Mouse (Mus musculus): ENCODE data around the gene Arhgap22. TPM values are rescaled to one million over a fixed set of nuclear protein-coding genes. Genes with fewer than 3 reads are reported as not detected.

Arhgap22 gene
- polyA plus RNA-seq, 1 experiment from 2014 or later, result 3.8 TPM

DNA sequence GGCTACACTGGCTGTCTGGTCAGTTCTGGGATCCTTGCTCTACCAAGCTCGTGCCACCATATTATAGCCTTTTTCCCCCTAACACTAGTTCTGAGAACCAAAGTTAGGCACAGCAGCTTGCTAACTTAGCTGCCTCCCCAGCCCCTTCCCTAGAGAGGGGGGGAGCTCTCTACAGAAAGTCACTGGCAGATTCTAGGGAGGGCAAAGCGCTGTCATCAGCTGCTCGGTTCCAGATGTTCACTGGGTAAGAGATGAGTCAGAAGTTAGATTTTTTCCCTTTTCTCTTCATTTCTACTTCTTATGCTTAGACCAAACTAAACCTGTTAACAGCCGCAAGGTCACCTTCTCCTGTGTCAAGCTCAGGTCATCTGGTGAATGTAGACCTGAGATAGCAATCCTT is 16.8 kb downstream of the Arhgap22 start:
- no peaks in the 10 kb centered on the region for H3K9me3 ChIP-seq (replicated peaks; ENCODE audit: low read length)
- no peak for TF ChIP-seq CTCF (IDR thresholded peaks at IDR 0.05; ENCODE audit: low read depth)
- H3K9ac ChIP-seq (ENCODE audit: low read depth, low read length), result no peak overlapping the region
- ATAC-seq (replicated peaks; ENCODE audit: low FRiP score, low read depth), result no peak
- no peaks in the 10 kb centered on the region for H3K27me3 ChIP-seq (ENCODE audit: insufficient read depth, low read length)
- no peak overlapping the region for H3K27ac ChIP-seq
- DNase-seq (ENCODE audit: low spot score), result no peak
- no peak overlapping the region for H3K4me2 ChIP-seq (ENCODE audit: low read length)
- H3K4me1 ChIP-seq (replicated peaks; ENCODE audit: insufficient read depth, low read length), result no peaks in the 10 kb centered on the region
- H3K4me3 ChIP-seq (replicated peaks; ENCODE audit: low read depth, low read length), result no peak overlapping the region
- H3K36me3 ChIP-seq (ENCODE audit: insufficient read depth, low read length), result no peaks in the 10 kb centered on the region
- WGBS, result 88% methylated on average over 4 of the region's 4 CpGs

DNA sequence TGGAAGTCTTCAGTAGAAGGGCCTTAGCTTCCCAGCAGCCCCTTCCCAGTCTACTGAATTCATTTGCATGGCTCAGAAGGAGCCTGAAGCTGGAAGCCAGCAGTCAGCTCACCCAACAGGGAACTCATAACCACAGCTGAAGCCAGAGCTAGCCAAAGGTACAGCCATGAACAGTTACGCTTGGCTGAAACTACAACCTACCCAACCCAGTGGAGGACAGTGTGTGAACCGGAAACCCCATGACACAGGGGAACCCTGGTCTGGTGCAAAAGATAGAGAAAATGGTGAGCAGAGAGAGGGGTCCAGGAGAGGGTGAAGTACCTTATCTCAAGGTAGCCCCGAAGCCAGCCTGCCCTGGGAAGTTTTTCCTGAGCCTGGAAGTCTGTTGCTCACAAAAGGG is 17.5 kb downstream of the Arhgap22 start:
- Histone ChIP-seq H3K4me3 (replicated peaks; ENCODE audit: low read depth, low read length) (no peak overlapping the region), H3K27me3 (ENCODE audit: insufficient read depth, low read length) (no peaks in the 10 kb centered on the region), H3K27ac (no peak overlapping the region), H3K4me1 (replicated peaks; ENCODE audit: insufficient read depth, low read length) (no peaks in the 10 kb centered on the region), H3K9me3 (replicated peaks; ENCODE audit: low read length) (no peaks in the 10 kb centered on the region), H3K9ac (ENCODE audit: low read depth, low read length) (no peak overlapping the region), H3K4me2 (ENCODE audit: low read length) (no peak overlapping the region), H3K36me3 (ENCODE audit: insufficient read depth, low read length) (no peaks in the 10 kb centered on the region)
- no peak for TF ChIP-seq CTCF (IDR thresholded peaks at IDR 0.05; ENCODE audit: low read depth)
- WGBS, result 88% methylated on average over 3 of the region's 3 CpGs
- DNase-seq (ENCODE audit: low spot score), result no peak
- ATAC-seq (replicated peaks; ENCODE audit: low FRiP score, low read depth), result no peak

DNA sequence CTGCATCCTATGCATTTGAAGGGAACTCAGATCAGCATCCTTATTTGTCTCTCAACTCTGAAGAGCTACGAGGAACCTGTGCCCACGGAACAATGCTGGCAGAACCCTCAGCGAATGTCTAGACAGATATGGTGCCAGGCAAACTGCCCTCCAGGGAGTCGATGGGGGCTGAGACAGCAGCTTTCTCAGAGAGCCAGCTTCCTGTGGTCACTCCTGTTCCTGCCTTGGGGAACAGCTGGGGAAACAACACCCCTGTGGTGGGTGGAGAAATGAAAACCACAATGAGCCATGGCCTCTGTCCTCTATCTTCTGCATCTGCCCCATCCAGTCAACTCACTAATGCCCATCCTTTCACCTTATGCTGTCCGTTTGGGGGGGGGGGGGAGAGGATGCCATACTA is 18.2 kb downstream of the Arhgap22 start:
- no peak overlapping the region for H3K4me2 ChIP-seq (ENCODE audit: low read length)
- 64% methylated on average over 5 of the region's 5 CpGs for WGBS
- H3K9ac ChIP-seq (ENCODE audit: low read depth, low read length), result no peak overlapping the region

DNA sequence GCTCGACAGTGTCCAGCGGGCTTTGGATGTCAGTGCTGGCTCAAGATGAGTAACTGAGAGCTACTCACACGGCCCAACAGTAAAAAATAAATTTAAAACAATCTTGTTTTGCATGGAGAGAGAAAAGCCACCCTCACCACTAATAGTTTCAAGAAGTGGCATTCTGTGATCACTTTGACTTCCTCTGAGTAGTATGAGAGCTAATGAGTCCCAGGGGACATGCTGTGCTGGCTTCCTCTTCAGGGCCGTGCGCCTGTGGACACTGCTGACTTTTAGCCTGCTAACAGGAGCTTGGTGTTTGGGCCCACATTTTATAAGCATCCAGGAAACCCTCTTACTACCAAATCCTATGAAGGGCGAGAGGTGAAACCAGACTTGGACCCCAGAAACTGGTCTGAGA is 21.8 kb downstream of the Arhgap22 start:
- no peak for DNase-seq (ENCODE audit: low spot score)
- WGBS, result 79% methylated on average over 6 of the region's 6 CpGs
- no peak for TF ChIP-seq CTCF (IDR thresholded peaks at IDR 0.05; ENCODE audit: low read depth)

More for the DNA sequence above, 18.2 kb downstream of the Arhgap22 start:
- no peak for ATAC-seq (replicated peaks; ENCODE audit: low FRiP score, low read depth)
- H3K4me1 ChIP-seq (replicated peaks; ENCODE audit: insufficient read depth, low read length), result no peaks in the 10 kb centered on the region
- no peak for TF ChIP-seq CTCF (IDR thresholded peaks at IDR 0.05; ENCODE audit: low read depth)
- no peak for DNase-seq (ENCODE audit: low spot score)
- no peaks in the 10 kb centered on the region for H3K36me3 ChIP-seq (ENCODE audit: insufficient read depth, low read length)
- no peaks in the 10 kb centered on the region for H3K27me3 ChIP-seq (ENCODE audit: insufficient read depth, low read length)
- H3K27ac ChIP-seq, result no peak overlapping the region
- no peaks in the 10 kb centered on the region for H3K9me3 ChIP-seq (replicated peaks; ENCODE audit: low read length)
- no peak overlapping the region for H3K4me3 ChIP-seq (replicated peaks; ENCODE audit: low read depth, low read length)

DNA sequence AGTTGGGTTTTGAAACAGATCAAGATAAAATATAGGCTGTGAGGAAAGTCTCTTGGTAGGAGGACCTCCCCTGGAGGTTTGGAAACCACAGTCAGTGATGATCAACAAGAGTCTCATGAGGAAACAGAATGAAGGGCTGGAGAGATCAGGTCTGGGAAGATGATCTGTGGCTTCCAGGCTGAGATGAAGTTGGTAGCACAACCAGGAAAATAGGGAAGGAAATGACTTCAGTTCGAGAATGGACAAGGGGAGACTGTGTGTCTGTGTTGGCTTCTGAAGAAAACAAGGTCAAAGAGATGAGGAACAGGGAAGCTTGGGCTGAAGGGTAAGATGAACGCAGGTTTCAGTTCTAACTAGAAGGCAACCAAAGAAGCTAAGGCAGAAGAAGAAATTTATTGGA is 26.6 kb downstream of the Arhgap22 start:
- no peak for TF ChIP-seq CTCF (IDR thresholded peaks at IDR 0.05; ENCODE audit: low read depth)
- Histone ChIP-seq H3K9me3 (replicated peaks; ENCODE audit: low read length) (no peaks in the 10 kb centered on the region), H3K36me3 (ENCODE audit: insufficient read depth, low read length) (no peaks in the 10 kb centered on the region), H3K4me3 (replicated peaks; ENCODE audit: low read depth, low read length) (no peak overlapping the region), H3K4me1 (replicated peaks; ENCODE audit: insufficient read depth, low read length) (no peaks in the 10 kb centered on the region), H3K27ac (no peak overlapping the region), H3K9ac (ENCODE audit: low read depth, low read length) (no peak overlapping the region), H3K27me3 (ENCODE audit: insufficient read depth, low read length) (no peaks in the 10 kb centered on the region), H3K4me2 (ENCODE audit: low read length) (no peak overlapping the region)
- no peak for ATAC-seq (replicated peaks; ENCODE audit: low FRiP score, low read depth)
- 83% methylated on average over 2 of the region's 2 CpGs for WGBS
- DNase-seq (ENCODE audit: low spot score), result no peak

More for the DNA sequence above, 21.8 kb downstream of the Arhgap22 start:
- H3K27ac ChIP-seq, result no peak overlapping the region
- no peak for ATAC-seq (replicated peaks; ENCODE audit: low FRiP score, low read depth)
- no peak overlapping the region for H3K4me3 ChIP-seq (replicated peaks; ENCODE audit: low read depth, low read length)
- no peak overlapping the region for H3K9ac ChIP-seq (ENCODE audit: low read depth, low read length)
- H3K27me3 ChIP-seq (ENCODE audit: insufficient read depth, low read length), result no peaks in the 10 kb centered on the region
- no peaks in the 10 kb centered on the region for H3K4me1 ChIP-seq (replicated peaks; ENCODE audit: insufficient read depth, low read length)
- H3K9me3 ChIP-seq (replicated peaks; ENCODE audit: low read length), result no peaks in the 10 kb centered on the region
- H3K4me2 ChIP-seq (ENCODE audit: low read length), result no peak overlapping the region
- no peaks in the 10 kb centered on the region for H3K36me3 ChIP-seq (ENCODE audit: insufficient read depth, low read length)

DNA sequence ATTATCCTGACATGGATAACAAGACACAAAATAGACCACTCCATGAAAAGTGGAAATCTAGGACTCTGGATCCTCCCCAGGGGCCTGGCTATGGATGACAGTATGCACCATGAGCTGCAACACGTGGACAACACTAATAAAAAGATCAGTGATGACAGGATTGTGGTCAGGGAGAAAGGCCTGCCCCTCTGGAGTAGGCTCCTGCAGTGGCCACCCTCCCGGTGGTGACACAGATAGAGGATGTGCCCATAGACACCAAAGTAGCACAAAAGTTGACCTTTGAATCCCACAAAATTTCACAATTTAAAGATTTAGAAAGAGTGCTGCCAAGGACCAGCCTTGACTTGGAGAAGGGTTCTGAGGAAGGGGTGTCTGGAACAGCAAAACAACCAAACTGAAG is 29.4 kb downstream of the Arhgap22 start:
- no peak for TF ChIP-seq CTCF (IDR thresholded peaks at IDR 0.05; ENCODE audit: low read depth)
- no peak for DNase-seq (ENCODE audit: low spot score)
- ATAC-seq (replicated peaks; ENCODE audit: low FRiP score, low read depth), result no peak
- Histone ChIP-seq H3K4me2 (ENCODE audit: low read length) (no peak overlapping the region), H3K27me3 (ENCODE audit: insufficient read depth, low read length) (no peaks in the 10 kb centered on the region), H3K27ac (no peak overlapping the region), H3K4me3 (replicated peaks; ENCODE audit: low read depth, low read length) (no peak overlapping the region), H3K9me3 (replicated peaks; ENCODE audit: low read length) (no peaks in the 10 kb centered on the region), H3K36me3 (ENCODE audit: insufficient read depth, low read length) (no peaks in the 10 kb centered on the region), H3K4me1 (replicated peaks; ENCODE audit: insufficient read depth, low read length) (no peaks in the 10 kb centered on the region), H3K9ac (ENCODE audit: low read depth, low read length) (no peak overlapping the region)
- 50% methylated on average over 2 of the region's 2 CpGs for WGBS

DNA sequence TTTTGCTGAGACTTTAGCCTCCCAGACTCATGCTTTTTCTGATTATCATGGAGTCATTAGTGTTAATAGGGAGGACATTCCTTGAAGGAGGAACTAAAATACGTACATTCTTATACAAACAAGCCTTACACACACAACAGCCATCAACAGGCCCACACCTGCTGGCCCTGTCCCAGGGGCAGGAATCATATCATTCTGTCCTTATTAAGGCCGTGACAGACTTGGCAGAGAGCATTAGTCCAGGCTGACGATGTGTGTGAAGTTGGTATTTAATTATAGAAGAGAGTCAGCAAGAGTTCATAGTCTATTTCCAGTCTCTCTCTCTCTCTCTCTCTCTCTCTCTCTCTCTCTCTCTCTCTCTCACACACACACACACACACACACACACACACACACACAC is 30.7 kb downstream of the Arhgap22 start:
- DNase-seq (ENCODE audit: low spot score), result no peak
- TF ChIP-seq CTCF (IDR thresholded peaks at IDR 0.05; ENCODE audit: low read depth), result no peak
- WGBS, result 49% methylated on average over 3 of the region's 3 CpGs

More for the DNA sequence above, 30.7 kb downstream of the Arhgap22 start:
- no peaks in the 10 kb centered on the region for H3K9me3 ChIP-seq (replicated peaks; ENCODE audit: low read length)
- H3K4me3 ChIP-seq (replicated peaks; ENCODE audit: low read depth, low read length), result no peak overlapping the region
- ATAC-seq (replicated peaks; ENCODE audit: low FRiP score, low read depth), result no peak
- H3K36me3 ChIP-seq (ENCODE audit: insufficient read depth, low read length), result no peaks in the 10 kb centered on the region
- H3K4me1 ChIP-seq (replicated peaks; ENCODE audit: insufficient read depth, low read length), result no peaks in the 10 kb centered on the region
- H3K4me2 ChIP-seq (ENCODE audit: low read length), result no peak overlapping the region
- no peaks in the 10 kb centered on the region for H3K27me3 ChIP-seq (ENCODE audit: insufficient read depth, low read length)
- no peak overlapping the region for H3K9ac ChIP-seq (ENCODE audit: low read depth, low read length)
- no peak overlapping the region for H3K27ac ChIP-seq
